Mouse (Mus musculus) heart, embryonic 16.5 days (tissue): Measurements from ENCODE around the gene Stx11. TPM values are rescaled to one million over a fixed set of nuclear protein-coding genes. Genes with fewer than 3 reads are reported as not detected.

Source experiments
- ATAC-seq: fragments of 200-750 bp; cut with Nextera tagmentation; replicated peaks from 2 replicates; pipeline ENCODE4 v1.8.0; 2017; ENCODE audit warnings: moderate number of reproducible peaks; ENCODE audit not compliant: insufficient read depth, low FRiP score; ENCODE audit errors: extremely low read depth
- H3K27ac ChIP-seq: fragments of 300-500 bp; sonication (generic); 2 replicates; pipeline ENCODE4 v1.5.1; 2014; ENCODE audit warnings: mild to moderate bottlenecking, low read length, control low read depth, moderate library complexity
- H3K27me3 ChIP-seq: fragments of 300-500 bp; sonication (generic); 2 replicates; pipeline ENCODE4 v1.6.1; 2014; ENCODE audit warnings: low read length, mixed read lengths; ENCODE audit not compliant: control insufficient read depth, insufficient read depth
- H3K36me3 ChIP-seq: fragments of 300-500 bp; sonication (generic); 2 replicates; pipeline ENCODE4 v1.6.1; 2014; ENCODE audit not compliant: control insufficient read depth, insufficient read depth
- H3K4me1 ChIP-seq: fragments of 300-500 bp; sonication (generic); 2 replicates; pipeline ENCODE4 v1.6.1; 2014; ENCODE audit warnings: low read length, mixed read lengths; ENCODE audit not compliant: control insufficient read depth, insufficient read depth
- H3K4me2 ChIP-seq: fragments of 300-500 bp; sonication (generic); 2 replicates; pipeline ENCODE4 v1.6.1; 2014; ENCODE audit warnings: low read depth, mild to moderate bottlenecking, control low read depth, low read length
- H3K4me3 ChIP-seq: fragments of 300-500 bp; sonication (generic); 2 replicates; pipeline ENCODE4 v1.5.1; 2014; ENCODE audit warnings: mild to moderate bottlenecking, control low read depth, low read length
- H3K9ac ChIP-seq: fragments of 300-500 bp; sonication (generic); 2 replicates; pipeline ENCODE4 v1.6.1; 2014; ENCODE audit warnings: low read length, control low read depth
- H3K9me3 ChIP-seq: fragments of 300-500 bp; sonication (generic); replicated peaks from 2 replicates; pipeline ENCODE4 v1.6.1; 2016; ENCODE audit warnings: low read length; ENCODE audit not compliant: control insufficient read depth
- WGBS: fragments of 180-500 bp; shearing (Covaris S2); extraction: QIAGEN DNeasy Blood & Tissue Kit; methylation state at CpG from one replicate; pipeline ENCODE4 v1.1.7; 2014; 5-methylcytosine and 5-hydroxymethylcytosine counted together
- polyA plus RNA-seq: library from polyadenylated mRNA; unstranded; fragments of >200 nt; fragmentation: Nextera tagmentation; extraction: Ambion mirVana; gene quantifications from 2 replicates; pipeline ENCODE4 v1.2.1, GENCODE M21; 2015

The Stx11 gene
- polyA plus RNA-seq, 1 experiment from 2014 or later: 7.8 TPM

DNA sequence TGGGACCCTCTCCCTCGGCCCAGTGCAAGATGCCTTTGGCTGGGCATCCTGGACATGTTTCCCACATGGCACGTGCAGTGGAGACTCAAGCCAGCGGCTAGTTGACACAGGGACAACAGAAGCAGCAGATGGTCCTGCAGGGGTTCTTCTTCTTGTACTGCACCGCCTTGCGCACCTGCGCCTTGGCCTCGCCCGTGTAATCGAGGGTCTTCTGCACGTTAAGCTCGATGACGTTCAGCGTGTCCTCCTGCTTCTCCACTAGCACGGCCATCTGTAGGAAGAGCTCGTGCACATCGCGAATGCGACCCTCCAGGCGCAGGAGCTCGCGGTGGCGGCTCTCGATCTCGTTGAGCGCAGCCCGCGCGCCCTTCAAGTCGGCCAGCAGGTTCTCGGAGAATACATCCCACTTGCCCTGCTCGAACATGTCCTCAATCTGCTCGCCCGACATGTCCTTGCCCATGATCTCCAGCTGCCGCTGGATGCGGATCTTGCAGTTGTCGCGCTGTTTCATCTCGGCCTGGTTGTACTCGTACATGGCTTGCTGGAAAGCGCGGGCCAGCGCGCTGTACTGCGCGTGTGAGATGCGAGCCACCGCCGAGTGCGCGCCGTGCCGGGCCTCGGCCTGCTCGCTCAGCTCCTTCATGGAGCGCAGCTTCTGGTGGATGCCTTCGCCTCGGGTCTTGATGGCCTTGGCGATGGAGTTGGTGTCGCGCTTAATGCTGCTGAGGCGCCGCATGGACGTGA is 22.9 kb downstream of the Stx11 start:
- 12% methylated on average over 63 of the region's 63 CpGs for WGBS
- Histone ChIP-seq H3K4me1 (peaks cover 3% of the 10 kb centered on the region), H3K9me3 (no peaks in the 10 kb centered on the region), H3K36me3 (no peaks in the 10 kb centered on the region), H3K4me3 (peak overlapping the region; percentile 56), H3K9ac (peak overlapping the region; percentile 65), H3K27me3 (peaks cover 15% of the 10 kb centered on the region), H3K27ac (no peak overlapping the region), H3K4me2 (peak overlapping the region; percentile 80)
- ATAC-seq: peak; percentile 69

DNA sequence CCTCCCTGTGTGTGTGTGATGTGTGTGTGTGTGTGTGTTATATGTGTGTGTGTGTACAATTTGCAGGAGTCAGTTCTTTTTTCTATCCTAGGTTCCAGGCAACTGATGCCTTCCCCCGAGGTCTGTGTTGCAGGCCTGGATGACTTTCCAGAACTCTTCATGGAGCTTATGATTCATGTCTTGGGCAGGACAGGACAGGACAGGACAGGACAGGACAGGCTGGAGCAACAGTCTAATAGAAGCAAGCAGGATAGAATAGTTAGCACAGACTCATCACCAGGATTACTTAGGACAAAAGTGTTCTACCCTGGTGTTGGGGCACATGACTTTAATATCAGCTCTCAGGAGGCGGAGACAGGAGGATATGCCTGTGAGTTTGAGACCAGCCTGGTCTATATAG is 25.3 kb downstream of the Stx11 start:
- H3K4me2 ChIP-seq: no peak overlapping the region
- no peak overlapping the region for H3K27ac ChIP-seq
- 85% methylated on average over 2 of the region's 2 CpGs for WGBS
- H3K36me3 ChIP-seq: no peaks in the 10 kb centered on the region
- no peak overlapping the region for H3K4me3 ChIP-seq
- peaks cover 15% of the 10 kb centered on the region for H3K27me3 ChIP-seq
- no peak; the same call in 1 of the 2 replicates for ATAC-seq
- H3K9me3 ChIP-seq: no peaks in the 10 kb centered on the region
- H3K4me1 ChIP-seq: peaks cover 3% of the 10 kb centered on the region
- no peak overlapping the region for H3K9ac ChIP-seq

DNA sequence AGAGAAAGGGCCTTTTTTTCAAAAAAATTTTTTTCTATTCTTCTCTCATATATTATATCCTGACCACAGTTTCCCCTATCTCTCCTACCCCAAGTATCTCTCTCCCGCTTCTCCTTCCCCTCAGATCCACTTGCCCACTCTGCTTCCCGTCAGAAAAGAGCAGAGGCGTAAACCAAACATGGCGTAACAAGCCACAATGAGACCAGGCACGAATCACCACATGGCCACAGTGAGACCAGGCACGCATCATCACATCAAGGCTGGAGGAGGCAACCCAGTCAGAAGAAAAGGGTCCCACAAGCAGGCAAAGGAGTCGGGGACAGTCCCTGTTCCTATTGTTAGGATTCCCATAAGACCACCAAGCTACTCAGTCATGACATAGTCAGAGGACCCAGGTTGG is 28.0 kb downstream of the Stx11 start:
- 85% methylated on average over 7 of the region's 7 CpGs for WGBS
- peaks cover 5% of the 10 kb centered on the region; the same call in 1 of the 2 replicates for H3K4me1 ChIP-seq
- H3K4me2 ChIP-seq: no peak overlapping the region
- no peak overlapping the region for H3K9ac ChIP-seq
- peaks cover 6% of the 10 kb centered on the region for H3K27me3 ChIP-seq
- no peak overlapping the region for H3K27ac ChIP-seq
- ATAC-seq: no peak
- no peaks in the 10 kb centered on the region for H3K9me3 ChIP-seq
- no peaks in the 10 kb centered on the region for H3K36me3 ChIP-seq
- H3K4me3 ChIP-seq: no peak overlapping the region

DNA sequence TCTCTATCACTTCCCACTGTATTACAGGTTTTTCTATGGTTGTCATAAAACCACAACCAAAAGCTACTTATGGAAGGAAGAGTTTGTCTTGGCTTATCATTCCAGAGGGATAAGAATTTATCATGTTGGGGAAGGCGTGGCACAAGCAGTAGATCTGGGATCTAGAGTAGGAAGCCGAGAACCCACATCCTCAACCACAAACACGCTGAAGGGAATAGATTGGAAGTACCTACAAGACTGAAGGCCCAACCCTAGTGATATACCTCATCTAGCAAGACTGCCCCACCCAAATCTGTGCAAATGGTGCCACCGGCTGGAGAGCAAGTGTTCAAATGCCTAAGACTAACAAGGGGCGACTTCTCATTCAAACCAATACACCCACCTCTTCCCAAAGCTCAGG is 28.5 kb downstream of the Stx11 start:
- no peak for ATAC-seq
- no peak overlapping the region for H3K9ac ChIP-seq
- no peak overlapping the region for H3K27ac ChIP-seq
- 87% methylated on average over 5 of the region's 5 CpGs for WGBS
- peaks cover 2% of the 10 kb centered on the region; the same call in 1 of the 2 replicates for H3K27me3 ChIP-seq
- no peak overlapping the region for H3K4me2 ChIP-seq
- no peak overlapping the region for H3K4me3 ChIP-seq
- peaks cover 5% of the 10 kb centered on the region; the same call in 1 of the 2 replicates for H3K4me1 ChIP-seq
- H3K36me3 ChIP-seq: no peaks in the 10 kb centered on the region
- H3K9me3 ChIP-seq: no peaks in the 10 kb centered on the region

DNA sequence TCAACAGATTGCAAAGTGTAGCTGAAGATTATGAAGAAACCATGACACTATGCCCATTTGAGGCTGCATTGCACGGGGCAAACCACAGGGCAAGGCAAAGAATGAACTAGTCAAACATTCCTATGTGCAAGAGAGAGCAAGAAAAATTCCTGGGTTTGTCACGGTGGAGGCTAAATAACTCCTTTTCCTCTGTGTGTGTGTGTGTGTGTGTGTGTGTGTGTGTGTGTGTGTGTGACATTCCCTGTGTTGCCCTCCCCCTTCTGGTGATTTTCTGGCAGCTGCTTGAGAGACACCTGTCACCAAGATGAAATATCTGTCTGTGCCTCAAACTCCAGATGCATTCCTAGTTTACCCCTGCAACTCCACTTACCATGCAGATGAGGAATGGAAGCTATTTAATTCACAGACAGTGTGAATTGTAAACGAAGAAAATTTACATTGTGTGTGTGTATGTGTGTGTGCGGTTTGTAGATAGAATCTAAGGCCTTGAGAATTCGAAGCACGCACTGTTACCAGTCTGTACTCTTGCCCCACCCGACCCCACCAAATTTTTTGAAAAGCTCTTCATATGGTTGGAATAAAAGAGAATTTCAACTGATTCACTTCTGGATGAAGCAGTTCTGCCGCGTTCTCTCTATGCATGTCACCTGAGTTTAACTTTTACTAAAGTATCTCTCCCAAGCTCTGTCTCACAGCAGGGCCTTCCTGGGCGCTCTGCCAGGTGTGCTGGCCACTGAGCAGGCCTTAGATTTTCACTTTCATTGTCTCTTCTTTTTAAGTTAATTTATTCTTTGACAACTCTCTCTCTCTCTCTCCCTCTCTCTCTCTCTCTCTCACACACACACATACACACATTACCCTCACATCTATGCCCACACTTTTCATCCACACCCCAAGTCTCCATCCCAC is 32.4 kb downstream of the Stx11 start:
- WGBS: 54% methylated on average over 10 of the region's 10 CpGs
- Histone ChIP-seq H3K9ac (no peak overlapping the region), H3K9me3 (no peaks in the 10 kb centered on the region), H3K36me3 (no peaks in the 10 kb centered on the region), H3K4me1 (peaks cover 5% of the 10 kb centered on the region; the same call in 1 of the 2 replicates), H3K27ac (no peak overlapping the region), H3K27me3 (no peaks in the 10 kb centered on the region), H3K4me3 (no peak overlapping the region), H3K4me2 (no peak overlapping the region)
- no peak for ATAC-seq

DNA sequence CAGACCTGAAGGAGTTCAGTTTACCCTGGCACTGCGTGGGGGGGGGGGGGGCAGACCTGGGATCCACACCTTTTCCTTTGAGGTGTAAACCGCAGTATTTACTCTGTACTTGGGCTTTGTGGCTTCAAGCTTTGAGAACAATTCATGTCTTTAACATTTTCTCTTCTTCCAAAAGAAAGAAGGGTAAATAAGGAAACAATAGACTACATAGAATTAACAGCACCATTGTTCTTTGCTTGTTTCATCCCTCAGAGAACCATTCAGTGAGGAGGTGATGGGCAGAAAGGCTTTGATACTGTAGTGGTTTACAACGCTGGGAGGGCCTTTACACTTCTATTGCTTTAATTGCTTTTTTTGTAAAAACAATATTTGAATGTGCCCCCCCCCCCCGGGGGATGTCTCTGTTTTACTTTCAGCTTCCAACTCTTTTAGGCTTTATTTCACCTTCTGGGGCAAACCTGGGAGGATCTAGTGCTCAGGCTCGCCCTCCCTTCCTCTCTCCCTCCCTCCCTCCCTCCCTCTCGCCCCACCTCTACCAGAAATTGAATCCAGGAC is 33.7 kb downstream of the Stx11 start:
- Histone ChIP-seq H3K9me3 (no peaks in the 10 kb centered on the region), H3K36me3 (no peaks in the 10 kb centered on the region), H3K4me1 (peaks cover 5% of the 10 kb centered on the region; the same call in 1 of the 2 replicates), H3K27me3 (no peaks in the 10 kb centered on the region), H3K9ac (no peak overlapping the region), H3K4me3 (no peak overlapping the region), H3K27ac (no peak overlapping the region), H3K4me2 (no peak overlapping the region)
- no peak for ATAC-seq
- 62% methylated on average over 6 of the region's 6 CpGs for WGBS

DNA sequence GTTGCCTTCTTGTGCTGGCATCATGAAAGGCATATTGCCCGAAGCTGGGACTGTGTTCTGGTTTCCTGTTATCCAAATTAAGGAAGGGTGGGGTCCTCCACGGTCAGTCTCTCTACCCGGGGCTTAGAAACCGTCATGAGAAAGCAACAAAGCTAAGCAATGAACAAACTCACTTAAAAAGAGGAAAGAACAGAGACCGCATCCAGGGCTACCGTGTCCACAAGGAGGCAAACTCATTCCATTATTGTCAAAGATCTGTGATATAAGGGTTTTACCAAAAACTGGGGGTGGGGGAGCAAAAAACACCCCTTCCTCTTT is 34.3 kb downstream of the Stx11 start:
- Histone ChIP-seq H3K4me3 (no peak overlapping the region), H3K4me1 (peaks cover 5% of the 10 kb centered on the region; the same call in 1 of the 2 replicates), H3K27me3 (no peaks in the 10 kb centered on the region), H3K4me2 (no peak overlapping the region), H3K27ac (no peak overlapping the region), H3K36me3 (no peaks in the 10 kb centered on the region), H3K9ac (no peak overlapping the region), H3K9me3 (no peaks in the 10 kb centered on the region)
- no peak for ATAC-seq
- 66% methylated on average over 6 of the region's 6 CpGs for WGBS

DNA sequence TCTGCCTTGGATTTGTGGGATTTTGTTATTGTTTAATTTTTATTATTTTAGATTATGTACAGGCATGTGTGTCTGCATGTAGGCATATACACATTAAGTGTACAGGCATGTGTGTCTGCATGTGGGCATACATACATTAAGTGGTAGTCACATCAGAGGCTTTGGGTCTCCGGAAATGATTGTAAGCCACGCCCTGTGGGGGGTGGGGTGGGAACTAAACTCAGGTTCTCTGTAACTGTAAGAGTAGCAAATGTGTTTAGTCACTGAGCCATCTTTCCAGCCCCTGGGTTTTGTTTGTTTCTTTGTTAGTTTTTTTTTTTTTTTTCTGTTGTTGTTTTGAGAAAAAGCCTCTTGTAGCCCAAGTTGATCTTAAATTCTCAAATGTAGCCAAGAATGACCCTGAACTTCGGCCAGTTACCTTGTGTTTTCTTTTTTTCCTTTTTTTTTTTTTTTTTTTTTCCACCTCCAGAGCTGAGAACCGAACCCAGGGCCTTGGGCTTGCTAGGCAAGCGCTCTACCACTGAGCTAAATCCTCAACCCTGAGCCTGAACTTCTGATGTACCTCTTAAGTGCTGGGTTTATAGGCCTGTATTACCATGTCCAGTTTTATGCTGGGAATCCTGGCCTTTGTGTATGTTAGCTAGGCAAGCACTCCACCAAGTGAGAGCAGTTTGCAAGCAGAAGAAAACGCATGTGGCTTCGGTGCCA is 34.8 kb downstream of the Stx11 start:
- Histone ChIP-seq H3K4me1 (peaks cover 5% of the 10 kb centered on the region; the same call in 1 of the 2 replicates), H3K27me3 (no peaks in the 10 kb centered on the region), H3K27ac (no peak overlapping the region), H3K36me3 (no peaks in the 10 kb centered on the region), H3K9ac (no peak overlapping the region), H3K4me2 (no peak overlapping the region), H3K9me3 (no peaks in the 10 kb centered on the region), H3K4me3 (no peak overlapping the region)
- ATAC-seq: no peak
- WGBS: 74% methylated on average over 7 of the region's 7 CpGs
